8 mouse cellular contexts compared by ENCODE assay signal in genomic region chr2:25982426-25983091, GRCm38 (mm10). TPM values are rescaled to one million over a fixed set of nuclear protein-coding genes. Genes with fewer than 3 reads are reported as not detected.
DNase-seq lines count a peak whose midpoint lies in the region; ATAC-seq and TF ChIP-seq lines count a peak whose summit lies in the region.

No protein-coding gene starts in this region.

- no peaks in the 10 kb centered on the region for H3K9me3 ChIP-seq in MEL (replicated peaks; ENCODE audit: insufficient read depth, low read length)
- H3K9me3 ChIP-seq in embryonic facial prominence, embryonic 13.5 days, result no peaks in the 10 kb centered on the region
- H3K9me3 ChIP-seq in hindbrain, embryonic 14.5 days (ENCODE audit: control insufficient read depth, low read length), result no peaks in the 10 kb centered on the region
- H3K9me3 ChIP-seq in liver, embryonic 16.5 days (replicated peaks; ENCODE audit: control insufficient read depth, low read length), result no peaks in the 10 kb centered on the region

- no peaks in the 10 kb centered on the region for H3K27me3 ChIP-seq in MEL (ENCODE audit: control insufficient read depth in 1 of 2, insufficient read depth in 2 of 2, low read length in 2 of 2)
- no peaks in the 10 kb centered on the region for H3K27me3 ChIP-seq in embryonic facial prominence, embryonic 13.5 days
- no peaks in the 10 kb centered on the region for H3K27me3 ChIP-seq in hindbrain, embryonic 14.5 days (ENCODE audit: control insufficient read depth, insufficient read depth, low read length)
- no peaks in the 10 kb centered on the region for H3K27me3 ChIP-seq in liver, embryonic 16.5 days (ENCODE audit: control insufficient read depth, insufficient read depth, low read depth, low read length)

- ATAC-seq in embryonic facial prominence, embryonic 13.5 days (ENCODE audit: insufficient number of reproducible peaks, insufficient read depth, low FRiP score, low TSS enrichment, low read depth), result 0 out of 2 replicates have a peak, but pooled peaks have one; percentile 8
- peak; percentile 3 for ATAC-seq in hindbrain, embryonic 14.5 days (ENCODE audit: low FRiP score)
- no peak; the same call in 1 of the 2 replicates for ATAC-seq in liver, embryonic 16.5 days (ENCODE audit: low read depth)

- no peak for TF ChIP-seq CTCF in MEL (IDR thresholded peaks at IDR 0.05 in 2 of 3, conservative IDR thresholded peaks at IDR 0.05 in 1 of 3; ENCODE audit: control insufficient read depth in 1 of 3, insufficient read depth in 1 of 3, low read depth in 2 of 3, low read length in 3 of 3, poor library complexity in 1 of 3, severe bottlenecking in 1 of 3)

- peak overlapping the region; percentile 90 for H3K4me2 ChIP-seq in embryonic facial prominence, embryonic 13.5 days
- peak overlapping the region; percentile 78 for H3K4me2 ChIP-seq in hindbrain, embryonic 14.5 days (replicated peaks)
- peak overlapping the region; percentile 94 for H3K4me2 ChIP-seq in liver, embryonic 16.5 days (ENCODE audit: low read depth, low read length)

- TF ChIP-seq EP300 in MEL (IDR thresholded peaks at IDR 0.05; ENCODE audit: low read depth in 1 of 2, low read length in 2 of 2), result no peak

- H3K4me1 ChIP-seq in MEL (ENCODE audit: control insufficient read depth in 1 of 2, insufficient read depth in 2 of 2, low read length in 2 of 2), result peaks cover 7% of the 10 kb centered on the region in 2 experiments; a peak in 3 of 4 replicates
- peaks cover 40% of the 10 kb centered on the region for H3K4me1 ChIP-seq in embryonic facial prominence, embryonic 13.5 days
- peaks cover 43% of the 10 kb centered on the region for H3K4me1 ChIP-seq in hindbrain, embryonic 14.5 days (replicated peaks; ENCODE audit: control insufficient read depth, insufficient read depth, low read length)
- peaks cover 37% of the 10 kb centered on the region for H3K4me1 ChIP-seq in liver, embryonic 16.5 days (ENCODE audit: control insufficient read depth, low read depth, low read length)

- 0 out of 4 replicates have a peak, but pooled peaks of 1 of the 2 experiments have one; percentile 53 for TF ChIP-seq POLR2A in MEL (IDR thresholded peaks at IDR 0.05; ENCODE audit: control insufficient read depth in 1 of 2, insufficient read depth in 1 of 2, low read depth in 1 of 2, low read length in 2 of 2, poor library complexity in 1 of 2)

- under 1% methylated on average over 69 of the region's 76 CpGs for WGBS in embryonic facial prominence, embryonic 13.5 days
- WGBS in hindbrain, embryonic 14.5 days, result under 1% methylated on average over 56 of the region's 76 CpGs
- under 1% methylated on average over 70 of the region's 76 CpGs for WGBS in liver, embryonic 16.5 days (ENCODE audit: insufficient replicate concordance)

- H3K9ac ChIP-seq in MEL (ENCODE audit: control insufficient read depth, low read depth, low read length, poor library complexity, severe bottlenecking), result peak overlapping the region; percentile 93
- peak overlapping the region; percentile 97 for H3K9ac ChIP-seq in embryonic facial prominence, embryonic 13.5 days
- H3K9ac ChIP-seq in hindbrain, embryonic 14.5 days, result peak overlapping the region; percentile 98
- peak overlapping the region; percentile 92 for H3K9ac ChIP-seq in liver, embryonic 16.5 days (ENCODE audit: low read depth, low read length)

- DNase-seq in left cerebral cortex, adult 11 months (ENCODE audit: low spot score), result peak; percentile 28
- DNase-seq in left cerebral cortex, adult 9 months (ENCODE audit: low spot score in 2 of 2), result no peak
- DNase-seq in MEL (ENCODE audit: low read depth, low spot score), result peak; percentile 35
- no peak for DNase-seq in hindbrain, embryonic 14.5 days (ENCODE audit: low spot score)
- peak; percentile 8 for DNase-seq in retina, postnatal 7 days (ENCODE audit: low read depth, low spot score)
- no peak for DNase-seq in layer of hippocampus, postnatal 14 days (ENCODE audit: low spot score in 2 of 2)

- peaks cover 0 to 17% of the 10 kb centered on the region in 2 experiments; a peak in 3 of 4 replicates for H3K36me3 ChIP-seq in MEL (ENCODE audit: control insufficient read depth in 1 of 2, insufficient read depth in 2 of 2, low read length in 2 of 2)
- no peaks in the 10 kb centered on the region for H3K36me3 ChIP-seq in embryonic facial prominence, embryonic 13.5 days
- H3K36me3 ChIP-seq in hindbrain, embryonic 14.5 days (replicated peaks; ENCODE audit: control insufficient read depth, insufficient read depth), result 0 out of 2 replicates have a peak, but pooled peaks cover 4% of the 10 kb centered on the region
- H3K36me3 ChIP-seq in liver, embryonic 16.5 days (ENCODE audit: control insufficient read depth, insufficient read depth), result peaks cover 2% of the 10 kb centered on the region; the same call in 1 of the 2 replicates

- TF ChIP-seq RAD21 in MEL (IDR thresholded peaks at IDR 0.05; ENCODE audit: low read depth, low read length), result no peak

- peak overlapping the region; percentile 74 to 95 for H3K4me3 ChIP-seq in MEL (ENCODE audit: control insufficient read depth in 1 of 2, insufficient read depth in 1 of 2, low read depth in 2 of 2, low read length in 2 of 2)
- peak overlapping the region; percentile 96 for H3K4me3 ChIP-seq in embryonic facial prominence, embryonic 13.5 days
- peak overlapping the region; percentile 96 for H3K4me3 ChIP-seq in hindbrain, embryonic 14.5 days (replicated peaks; ENCODE audit: low read length)
- H3K4me3 ChIP-seq in liver, embryonic 16.5 days (ENCODE audit: low read depth, low read length), result peak overlapping the region; percentile 91

- H3K79me2 ChIP-seq in MEL (ENCODE audit: control insufficient read depth, insufficient read depth, low read length, poor library complexity), result peaks cover 38% of the 10 kb centered on the region

- H3K27ac ChIP-seq in MEL (ENCODE audit: control insufficient read depth, low read depth, low read length), result peak overlapping the region; percentile 23
- peak overlapping the region; percentile 93 for H3K27ac ChIP-seq in embryonic facial prominence, embryonic 13.5 days
- H3K27ac ChIP-seq in hindbrain, embryonic 14.5 days, result peak overlapping the region; percentile 96
- peak overlapping the region; percentile 78 for H3K27ac ChIP-seq in liver, embryonic 16.5 days (ENCODE audit: low read length)

TF ChIP-seq in MEL, 35 proteins besides CTCF, POLR2A, EP300 and RAD21:
- TF ChIP-seq HCFC1 (IDR thresholded peaks at IDR 0.05; ENCODE audit: low read depth, low read length), result 0 out of 2 replicates have a peak, but pooled peaks have one; percentile 6
- no peak; the same call in 1 of the 2 replicates for TF ChIP-seq SIN3A (IDR thresholded peaks at IDR 0.05; ENCODE audit: low read length)
- no peak for TF ChIP-seq UBTF (IDR thresholded peaks at IDR 0.05; ENCODE audit: borderline replicate concordance, insufficient read depth, low read depth, low read length)
- TF ChIP-seq MYC (IDR thresholded peaks at IDR 0.05; ENCODE audit: low read depth, low read length), result no peak
- no peak for TF ChIP-seq TCF12 (IDR thresholded peaks at IDR 0.05; ENCODE audit: low read depth, low read length)
- TF ChIP-seq JUND (IDR thresholded peaks at IDR 0.05; ENCODE audit: low read depth, low read length), result no peak

RNA-seq across cellular contexts. Expression of gene Camsap1, which starts 0.5 kb away (rescaled TPM):
- total RNA-seq in MEL (2012; rRNA removed), result 19.5 and 24.2 TPM in 2 replicates
- 10 to 100 TPM; 25.8 to 30.2 TPM for polyA plus RNA-seq in MEL (2012; ENCODE audit: insufficient read depth in 1 of 2, insufficient read length in 2 of 2, low read depth in 1 of 2, low replicate concordance in 2 of 2, missing spikeins in 1 of 2)
- polyA plus RNA-seq in embryonic facial prominence, embryonic 13.5 days (2015; fragmentation: Nextera tagmentation; extraction: Ambion mirVana), result 15.0 and 20.1 TPM in 2 replicates
- polyA plus RNA-seq in hindbrain, embryonic 14.5 days (2014; fragmentation: Nextera tagmentation; extraction: Ambion mirVana), result 99.6 and 101 TPM in 2 replicates
- polyA plus RNA-seq in liver, embryonic 16.5 days (2015; fragmentation: Nextera tagmentation; extraction: Ambion mirVana), result 1.8 and 2.3 TPM in 2 replicates
- 100 to 1,000 TPM; 120 to 125 TPM for total RNA-seq in layer of hippocampus, postnatal 14 days (2021)

RNA-seq across cellular contexts. Expression of gene Ubac1, which starts 39.0 kb away (rescaled TPM):
- total RNA-seq in MEL (2012; rRNA removed), result 74.2 and 79.1 TPM in 2 replicates
- 10 to 100 TPM in 1 of 2 experiments, not detected in 1; 88.5 TPM for polyA plus RNA-seq in MEL (2012; ENCODE audit: insufficient read depth in 1 of 2, insufficient read length in 2 of 2, low read depth in 1 of 2, low replicate concordance in 2 of 2, missing spikeins in 1 of 2)
- polyA plus RNA-seq in embryonic facial prominence, embryonic 13.5 days (2015; fragmentation: Nextera tagmentation; extraction: Ambion mirVana), result 89.7 and 93.6 TPM in 2 replicates
- polyA plus RNA-seq in hindbrain, embryonic 14.5 days (2014; fragmentation: Nextera tagmentation; extraction: Ambion mirVana), result 139 and 146 TPM in 2 replicates
- 392 and 410 TPM in 2 replicates for polyA plus RNA-seq in liver, embryonic 16.5 days (2015; fragmentation: Nextera tagmentation; extraction: Ambion mirVana)
- 10 to 100 TPM; 71.3 to 74.0 TPM for total RNA-seq in layer of hippocampus, postnatal 14 days (2021)

Comparison
In these comparisons a context has a peak if more than half of its experiments do, and no peak if none do; other contexts are left out.
1. DNase-seq: peak in left cerebral cortex, adult 11 months (single experiment), MEL (single experiment) and retina, postnatal 7 days (single experiment); none in left cerebral cortex, adult 9 months (0 of 2), hindbrain, embryonic 14.5 days (single experiment) and layer of hippocampus, postnatal 14 days (0 of 2).
2. H3K27ac ChIP-seq: peak in every context shown above with its lines; median percentile 96 in hindbrain, embryonic 14.5 days; 93 in embryonic facial prominence, embryonic 13.5 days; 78 in liver, embryonic 16.5 days; 23 in MEL.
3. Peak in every context shown above with its lines, with median percentiles within 50 percentile points of each other: H3K4me3 ChIP-seq, H3K9ac ChIP-seq and H3K4me2 ChIP-seq.